Mouse (Mus musculus) cortical plate, adult 2 months (tissue): ENCODE measurements around the gene Hhex. TPM values are rescaled to one million over a fixed set of nuclear protein-coding genes. Genes with fewer than 3 reads are reported as not detected.

Experiments
- H3K27ac ChIP-seq: fragments of 200-500 bp; 2 replicates; pipeline ENCODE4 v1.5.1; 2012; ENCODE audit warnings: low read length, control low read depth, inconsistent platforms; ENCODE audit not compliant: insufficient read depth
- H3K4me1 ChIP-seq: fragments of 200-500 bp; 2 replicates; pipeline ENCODE4 v1.6.1; 2011; ENCODE audit warnings: low read length; ENCODE audit not compliant: control insufficient read depth, insufficient read depth
- H3K4me3 ChIP-seq: fragments of 200-500 bp; 2 replicates; pipeline ENCODE4 v1.5.1; 2011; ENCODE audit warnings: mild to moderate bottlenecking, low read length, control low read depth; ENCODE audit not compliant: insufficient read depth
- CTCF ChIP-seq: fragments of 200-500 bp; IDR thresholded peaks from 2 replicates; pipeline ENCODE4 v1.5.1; 2011; ENCODE audit warnings: mild to moderate bottlenecking, control low read depth, low read length; ENCODE audit not compliant: insufficient read depth; ENCODE audit errors: extremely low read depth
- POLR2A ChIP-seq: fragments of 200-500 bp; IDR thresholded peaks from 2 replicates; pipeline ENCODE4 v1.6.1; 2011; ENCODE audit warnings: mild to moderate bottlenecking, low read length, control low read depth; ENCODE audit not compliant: insufficient read depth; ENCODE audit errors: extremely low read depth
- polyA plus RNA-seq: library from polyadenylated mRNA; depleted of rRNA; stranded (reverse); fragments of >200 nt; gene quantifications from 2 replicates; pipeline ENCODE4 v1.2.3, GENCODE M21; 2012

The Hhex gene
- polyA plus RNA-seq, 1 experiment, result 2.7 TPM

DNA sequence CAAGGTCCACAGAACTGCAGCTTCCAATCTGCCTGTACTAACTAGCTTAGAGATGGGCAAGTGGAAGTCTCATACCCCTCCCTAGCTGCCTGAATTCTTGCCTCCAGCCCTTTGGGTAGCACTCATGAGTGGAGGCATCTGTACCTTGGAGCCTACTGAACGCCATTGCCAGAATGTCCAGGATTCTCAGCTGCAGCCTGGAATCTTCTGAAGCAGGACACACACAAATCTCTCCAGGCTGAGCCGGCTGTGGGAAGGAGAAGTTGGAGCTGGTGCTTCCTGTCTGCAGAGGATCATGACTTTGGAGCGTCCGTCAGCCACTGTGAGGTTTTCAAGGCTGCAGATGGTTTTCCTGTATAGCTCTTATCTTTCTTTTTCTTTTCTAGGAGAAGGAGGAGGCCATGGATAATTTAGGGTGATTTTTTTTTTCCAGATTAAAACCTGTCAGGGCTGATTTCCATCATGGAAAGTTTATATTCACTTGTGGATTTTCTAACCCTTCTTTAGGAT, 9.1 kb downstream of the Hhex start:
- Histone ChIP-seq H3K4me1 (no peaks in the 10 kb centered on the region), H3K27ac (no peak overlapping the region), H3K4me3 (no peak overlapping the region)
- no peak for TF ChIP-seq POLR2A
- TF ChIP-seq CTCF, result no peak

DNA sequence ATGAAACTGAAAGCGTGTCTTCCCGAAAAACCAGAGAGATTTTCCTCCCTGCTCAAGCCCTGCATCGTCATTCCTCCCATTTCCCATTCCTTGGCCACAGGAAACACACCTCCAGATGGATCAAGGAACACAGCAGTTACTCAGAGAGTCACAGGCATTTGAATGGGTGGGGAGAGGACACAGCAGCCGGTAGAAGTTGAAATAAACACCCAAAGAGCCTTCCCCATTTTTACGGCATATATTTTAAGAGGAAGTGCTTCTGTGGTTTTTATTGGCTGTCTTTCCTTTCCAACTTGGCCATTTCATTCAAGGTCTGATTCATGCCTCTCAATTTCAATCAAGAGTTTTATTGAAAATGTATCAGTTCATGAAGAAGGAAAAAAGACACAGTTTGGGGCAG, 13.6 kb downstream of the Hhex start:
- Histone ChIP-seq H3K4me1 (no peaks in the 10 kb centered on the region), H3K4me3 (no peak overlapping the region)
- TF ChIP-seq CTCF (no peak), POLR2A (no peak)

DNA sequence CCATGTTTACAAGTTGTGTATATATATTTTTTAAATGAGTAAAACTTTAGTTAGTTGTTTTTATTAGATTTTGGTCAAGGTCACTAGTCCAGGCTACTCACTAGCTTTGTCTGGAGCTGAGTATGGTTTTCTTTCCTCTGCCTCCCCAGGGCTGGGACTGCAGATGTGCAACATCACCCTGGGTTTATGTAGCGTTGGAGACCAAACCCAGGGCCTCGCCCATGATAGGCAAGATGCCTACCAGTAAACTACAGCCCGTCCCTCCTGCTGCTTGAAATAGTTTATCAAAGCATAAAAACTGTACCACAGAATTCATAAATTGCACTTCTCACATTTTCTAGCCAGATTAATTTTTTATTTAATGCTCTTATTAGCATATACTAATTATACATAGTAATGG, 14.6 kb downstream of the Hhex start:
- Histone ChIP-seq H3K27ac (no peak overlapping the region), H3K4me3 (no peak overlapping the region), H3K4me1 (no peaks in the 10 kb centered on the region)
- no peak for TF ChIP-seq POLR2A
- no peak for TF ChIP-seq CTCF

More for the DNA sequence above, 13.6 kb downstream of the Hhex start:
- no peak overlapping the region for H3K27ac ChIP-seq

DNA sequence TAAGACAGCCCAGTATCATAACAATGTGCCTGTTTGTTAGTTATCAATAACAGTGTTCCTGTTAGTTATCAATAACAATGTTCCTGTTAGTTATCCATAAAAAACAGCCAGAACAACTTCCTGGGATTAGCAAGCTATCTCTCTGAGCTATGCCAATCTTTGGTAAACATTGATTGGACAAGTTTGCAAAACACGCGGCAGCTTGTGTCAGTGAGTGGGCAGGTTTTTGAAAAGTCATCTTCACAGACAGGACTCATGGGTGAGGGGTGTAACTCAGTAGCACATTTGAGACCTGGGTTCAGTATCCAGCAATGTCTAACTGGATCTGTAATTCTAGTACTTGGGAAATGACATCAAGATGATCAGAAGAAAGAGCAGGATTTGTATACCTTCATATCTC, 20.9 kb downstream of the Hhex start:
- Histone ChIP-seq H3K27ac (no peak overlapping the region), H3K4me3 (no peak overlapping the region), H3K4me1 (no peaks in the 10 kb centered on the region)
- TF ChIP-seq POLR2A (no peak), CTCF (no peak)

DNA sequence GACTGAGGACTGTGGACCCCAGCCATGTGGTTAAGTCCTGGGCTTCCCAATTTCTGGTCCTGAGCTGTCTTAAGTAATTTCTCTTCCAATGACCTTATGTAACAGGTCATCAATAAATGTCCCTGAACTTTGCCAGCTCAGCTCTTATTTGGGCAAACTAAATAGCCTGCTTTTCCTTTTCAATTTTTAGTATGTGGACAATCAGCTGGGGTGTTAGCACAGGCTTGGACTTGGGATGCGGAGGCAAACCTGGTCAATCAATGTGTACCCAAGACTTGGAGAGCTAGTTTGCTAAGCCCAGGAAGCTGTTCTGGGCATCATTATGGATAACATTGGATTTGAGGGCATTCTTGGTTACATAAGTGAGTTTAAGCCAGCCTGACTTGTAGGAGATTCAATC, 21.4 kb downstream of the Hhex start:
- no peak overlapping the region for H3K4me3 ChIP-seq
- TF ChIP-seq CTCF (no peak), POLR2A (no peak)
- no peaks in the 10 kb centered on the region for H3K4me1 ChIP-seq
- H3K27ac ChIP-seq, result no peak overlapping the region

DNA sequence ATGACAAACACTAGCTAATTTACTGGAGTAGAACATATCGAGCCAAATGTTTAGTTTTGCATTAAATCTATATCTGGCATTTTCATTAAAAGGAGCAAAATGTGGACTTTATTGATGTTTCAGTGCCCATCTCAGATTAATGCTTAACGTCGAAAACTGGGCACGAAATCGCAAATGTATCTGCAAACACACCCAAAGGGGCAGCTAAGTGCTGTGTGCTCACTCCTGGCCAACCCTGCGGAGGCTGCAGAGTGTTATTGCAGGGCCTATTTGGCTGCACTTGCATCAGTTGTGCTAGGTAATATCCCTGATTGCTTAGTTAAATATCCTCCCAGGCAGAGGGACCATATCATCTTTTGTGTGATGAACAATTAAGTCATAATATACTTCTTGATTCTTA, 23.4 kb downstream of the Hhex start:
- Histone ChIP-seq H3K4me1 (no peaks in the 10 kb centered on the region), H3K27ac (no peak overlapping the region), H3K4me3 (no peak overlapping the region)
- TF ChIP-seq POLR2A (no peak), CTCF (no peak)

- no peak overlapping the region for H3K27ac ChIP-seq
- H3K4me3 ChIP-seq, result no peak overlapping the region
- TF ChIP-seq CTCF (no peak), POLR2A (no peak)
- no peaks in the 10 kb centered on the region for H3K4me1 ChIP-seq
Observed at GRCm38 (mm10) chr19:37466403-37466802, 31.8 kb downstream of the Hhex start.

GRCm38 (mm10) chr19:37466978-37467377, 32.4 kb downstream of the Hhex start:
- Histone ChIP-seq H3K4me1 (no peaks in the 10 kb centered on the region), H3K27ac (no peak overlapping the region), H3K4me3 (no peak overlapping the region)
- TF ChIP-seq POLR2A (no peak), CTCF (no peak)

GRCm38 (mm10) chr19:37468841-37469566, 34.4 kb downstream of the Hhex start:
- TF ChIP-seq POLR2A (no peak), CTCF (no peak)
- H3K27ac ChIP-seq, result no peak overlapping the region
- no peak overlapping the region for H3K4me3 ChIP-seq
- no peaks in the 10 kb centered on the region for H3K4me1 ChIP-seq

- H3K27ac ChIP-seq, result no peak overlapping the region
- no peaks in the 10 kb centered on the region for H3K4me1 ChIP-seq
- H3K4me3 ChIP-seq, result no peak overlapping the region
- TF ChIP-seq CTCF (no peak), POLR2A (no peak)
Observed at GRCm38 (mm10) chr19:37471680-37472079, 37.1 kb downstream of the Hhex start.

DNA sequence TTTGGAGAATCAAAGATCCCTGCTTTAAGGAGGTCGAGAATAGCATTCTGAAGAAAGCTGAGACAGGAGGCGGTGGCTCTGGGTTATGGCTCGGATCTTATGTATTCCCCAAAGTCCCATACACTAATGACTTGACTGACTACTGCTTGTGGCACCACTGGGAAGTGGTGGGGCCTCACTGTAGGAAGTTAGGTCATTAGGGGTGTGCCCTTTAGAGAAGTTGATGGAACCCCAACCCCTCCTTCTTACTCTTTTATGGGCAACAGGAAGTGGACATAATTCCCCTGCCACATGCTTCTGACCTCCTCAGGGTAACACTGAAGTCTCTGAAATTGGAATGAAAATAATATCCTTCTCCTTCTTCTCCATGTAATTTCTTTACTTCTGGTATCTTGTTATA, 38.0 kb downstream of the Hhex start:
- Histone ChIP-seq H3K4me1 (no peaks in the 10 kb centered on the region), H3K27ac (no peak overlapping the region), H3K4me3 (no peak overlapping the region)
- no peak for TF ChIP-seq CTCF
- no peak for TF ChIP-seq POLR2A
